Mouse (Mus musculus) embryo, embryonic 10.5 days (tissue): ENCODE results near the gene Itpr1.
A peak's percentile ranks its signal among the peaks of the same experiment; 100 is the strongest.

Experiments
- DNase-seq: peaks from one replicate; pipeline ENCODE4 v3.0.0-alpha.2; 2015; ENCODE audit warnings: low spot score

Gene Itpr1

GRCm38 (mm10) chr6:108476797-108477235 lies 263.9 kb downstream of the Itpr1 start:
- DNase-seq: no peak

DNA sequence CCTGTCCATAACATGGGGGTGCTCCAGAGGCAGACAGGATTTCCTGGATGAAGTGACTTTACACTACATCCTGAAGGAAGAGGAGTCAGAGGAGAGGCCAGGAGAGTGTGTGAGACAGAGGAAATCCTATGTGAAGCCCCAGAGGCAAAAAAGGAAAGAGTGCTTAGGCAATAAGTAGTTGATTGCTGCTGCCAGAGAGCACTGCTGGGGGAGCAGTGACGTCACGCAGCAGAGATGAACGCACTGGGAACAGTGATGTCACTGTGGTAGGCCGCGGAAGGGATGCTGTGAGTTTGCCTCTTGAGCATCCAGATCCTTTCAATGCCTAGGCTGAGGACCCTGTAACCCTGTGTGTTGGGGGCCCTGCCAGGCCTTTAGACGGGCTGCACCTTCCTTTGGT lies 264.7 kb downstream of the Itpr1 start:
- no peak for DNase-seq

- DNase-seq: no peak
Measured at GRCm38 (mm10) chr6:108481190-108481589, 268.3 kb downstream of the Itpr1 start.

DNA sequence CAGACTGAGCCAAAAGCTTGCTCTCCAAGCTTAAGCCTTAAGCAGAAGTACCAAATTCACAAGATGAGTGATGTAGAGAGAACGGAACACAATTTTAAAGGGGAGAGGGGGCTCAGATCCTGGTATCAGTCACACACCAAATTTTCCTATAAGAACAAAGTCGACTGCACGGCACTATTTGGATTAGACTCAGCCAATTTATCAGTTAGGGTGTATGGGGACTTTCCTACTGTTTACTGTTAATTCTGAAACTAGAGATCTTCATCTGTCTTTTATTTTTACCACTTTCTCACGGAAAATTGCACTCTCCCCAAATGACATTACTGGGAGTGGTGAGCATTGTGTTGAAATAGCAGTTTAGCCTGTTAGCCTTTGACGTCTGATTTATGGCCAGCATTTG lies 269.6 kb downstream of the Itpr1 start:
- DNase-seq: no peak

DNA sequence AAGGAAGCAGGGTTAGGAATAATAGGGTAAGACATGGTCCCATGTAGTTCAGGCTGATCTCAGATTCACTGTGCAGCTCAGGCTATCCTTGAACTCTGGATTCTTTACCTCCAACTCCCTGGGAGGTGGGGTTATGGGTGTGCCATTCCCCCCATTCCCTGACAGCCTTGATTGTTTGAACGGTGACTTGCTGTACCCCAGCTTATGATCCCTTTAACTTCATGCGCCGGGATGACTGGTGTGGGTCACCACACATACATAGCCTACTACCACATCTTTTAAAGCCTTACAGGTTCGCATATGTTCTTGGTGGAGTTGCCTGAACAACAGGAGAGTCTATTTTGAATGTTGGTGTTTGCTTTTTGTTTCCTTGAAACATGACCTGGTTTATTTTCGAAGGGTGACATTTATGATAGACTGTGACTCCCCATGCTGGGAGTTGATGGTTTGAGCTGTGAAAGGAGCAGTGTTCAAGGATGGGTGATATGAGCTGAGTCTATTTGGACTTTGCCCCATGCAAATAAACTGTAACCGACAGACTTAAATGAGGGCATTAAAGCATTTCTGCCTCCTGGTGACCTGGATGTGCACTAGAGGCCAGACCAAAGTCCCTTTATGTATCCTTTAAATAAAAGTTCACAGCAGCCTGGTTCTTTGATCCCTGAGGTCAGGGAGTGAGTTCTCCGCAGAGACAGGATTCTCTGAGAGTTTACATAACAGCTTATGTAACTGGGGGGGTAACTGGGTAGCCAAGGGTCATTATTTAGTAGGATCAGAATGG lies 273.5 kb downstream of the Itpr1 start:
- no peak for DNase-seq

DNA sequence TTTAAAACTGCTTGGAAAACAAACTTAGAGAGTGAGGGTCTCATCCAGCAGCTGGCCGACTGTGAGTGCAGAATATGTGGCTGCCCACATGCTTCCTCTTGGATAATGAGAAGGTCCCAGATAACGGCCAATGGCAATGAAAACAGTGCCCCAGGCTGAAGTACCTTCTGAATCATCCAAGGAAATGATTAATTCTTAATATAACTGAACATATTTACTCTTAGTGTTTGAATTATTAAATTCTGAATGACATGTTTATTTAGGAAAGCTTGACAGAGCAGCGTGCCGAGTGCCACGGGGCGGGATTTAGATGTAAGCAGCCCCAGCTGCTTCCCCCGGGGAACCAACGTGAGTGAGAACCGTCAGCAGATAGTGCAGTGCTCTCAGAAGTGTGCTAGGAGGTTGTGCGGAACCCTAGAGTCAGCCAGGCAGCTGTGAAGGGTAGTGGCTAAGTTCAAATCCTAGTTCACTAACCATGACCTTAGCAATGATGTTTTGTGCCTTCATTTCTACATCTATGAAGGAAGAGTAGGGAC lies 274.5 kb downstream of the Itpr1 start:
- no peak for DNase-seq

DNA sequence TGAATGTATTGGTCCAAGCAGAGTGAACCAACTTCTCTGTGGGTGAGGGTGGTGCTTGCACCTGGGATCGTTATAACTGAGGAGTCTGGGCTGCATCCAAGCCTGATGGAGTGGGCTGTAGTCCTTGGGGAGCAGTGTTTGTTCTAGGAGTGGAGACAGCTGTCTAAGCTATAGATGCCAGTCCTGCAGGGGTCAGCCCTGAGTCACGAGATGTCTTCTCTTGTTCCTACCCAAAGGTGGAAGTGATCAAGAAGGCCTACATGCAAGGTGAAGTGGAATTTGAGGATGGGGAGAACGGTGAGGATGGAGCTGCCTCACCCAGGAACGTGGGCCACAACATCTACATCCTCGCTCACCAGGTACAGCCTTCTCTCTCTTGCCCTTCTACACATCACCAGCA lies 275.4 kb downstream of the Itpr1 start:
- DNase-seq: no peak

DNA sequence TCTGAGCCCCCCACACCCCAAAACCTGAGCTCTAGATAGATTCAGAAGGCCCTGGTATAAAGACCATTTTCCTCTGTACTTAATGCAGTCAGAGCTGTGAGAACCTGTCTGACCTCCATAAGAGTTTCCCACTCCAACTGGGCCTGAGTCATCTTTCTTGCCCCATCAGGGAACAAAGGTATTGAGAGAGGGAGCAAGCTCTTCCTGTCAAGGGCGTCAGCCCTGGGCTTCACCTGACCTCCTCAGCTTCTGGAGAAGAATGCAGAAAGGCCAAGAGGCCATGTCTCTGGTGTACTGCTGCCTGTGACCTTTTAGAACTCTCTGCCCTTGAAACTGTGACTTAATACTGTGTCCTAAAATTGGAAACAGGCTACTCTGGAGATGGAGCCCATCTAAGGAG lies 279.1 kb downstream of the Itpr1 start:
- DNase-seq: peak; percentile 39

DNA sequence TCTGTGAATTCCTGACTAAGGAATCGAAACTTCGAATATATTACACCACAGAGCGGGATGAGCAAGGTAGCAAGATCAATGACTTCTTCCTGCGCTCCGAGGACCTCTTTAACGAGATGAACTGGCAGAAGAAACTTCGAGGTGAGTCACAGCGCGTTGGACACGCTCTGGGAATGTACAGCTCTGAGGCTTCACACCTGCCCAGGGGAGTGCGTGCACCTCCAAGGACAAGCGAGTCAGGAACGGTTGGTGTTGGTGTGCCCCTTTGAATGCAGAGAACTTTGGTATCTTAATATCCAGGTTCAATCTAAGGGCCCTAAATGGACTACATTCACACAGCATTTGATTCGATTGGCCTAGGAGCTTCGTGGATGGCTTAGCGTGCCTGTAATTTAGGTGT lies 280.9 kb downstream of the Itpr1 start:
- no peak for DNase-seq

DNA sequence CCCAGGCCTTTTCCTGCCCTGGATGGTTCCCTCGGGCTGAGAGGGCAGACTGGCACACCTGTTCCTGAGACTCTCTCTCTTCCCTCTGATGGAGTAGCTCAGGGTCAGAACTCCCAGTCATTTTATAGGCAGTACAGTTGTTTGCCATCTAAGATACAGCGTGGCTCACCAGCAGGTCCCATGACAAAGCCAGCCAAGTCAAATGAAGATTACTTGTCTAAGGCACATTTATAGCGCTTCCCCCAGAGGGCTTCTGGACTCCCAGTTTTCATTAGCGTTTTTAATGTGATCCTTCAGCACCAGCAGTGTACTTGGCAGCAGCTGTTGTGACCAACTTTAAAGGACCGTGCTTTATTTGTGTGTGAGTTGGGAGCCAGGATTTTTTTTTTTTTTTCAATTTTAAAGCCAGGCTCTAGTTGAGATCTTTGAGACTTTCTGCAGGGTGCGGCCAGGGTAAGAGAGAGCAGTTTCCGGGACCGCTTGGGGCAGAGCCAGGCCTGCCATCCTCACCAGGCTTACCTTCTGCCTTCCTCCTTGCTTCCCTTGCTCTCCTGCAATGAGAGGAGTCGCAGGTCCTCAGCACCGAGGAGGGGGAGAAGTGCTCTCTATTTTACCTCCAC lies 281.4 kb downstream of the Itpr1 start:
- DNase-seq: peak; percentile 6

- DNase-seq: no peak
Measured at GRCm38 (mm10) chr6:108494994-108495393, 282.1 kb downstream of the Itpr1 start.

GRCm38 (mm10) chr6:108498070-108498469 lies 285.2 kb downstream of the Itpr1 start:
- no peak for DNase-seq

GRCm38 (mm10) chr6:108503651-108504050 lies 290.8 kb downstream of the Itpr1 start:
- no peak for DNase-seq

GRCm38 (mm10) chr6:108504717-108505116 lies 291.8 kb downstream of the Itpr1 start:
- no peak for DNase-seq

DNA sequence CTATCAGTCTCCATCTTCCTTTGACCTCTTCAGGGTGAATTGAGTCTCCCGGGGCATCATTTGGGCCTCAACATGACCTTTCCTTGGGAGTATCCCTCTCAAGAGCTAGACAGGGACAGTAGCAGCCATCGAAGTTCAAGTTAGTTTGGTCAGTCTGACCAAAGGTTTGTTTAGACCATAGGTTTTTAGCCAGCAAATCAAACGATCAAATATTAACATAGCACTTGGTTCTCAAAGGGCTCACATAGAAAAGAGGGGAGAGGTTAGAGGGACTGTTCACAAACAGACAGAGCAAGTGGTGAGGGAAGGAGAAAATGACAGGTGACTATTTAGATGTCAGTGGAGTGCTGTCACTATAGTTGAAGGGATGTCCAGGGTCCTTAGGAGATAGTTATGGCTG lies 293.3 kb downstream of the Itpr1 start:
- DNase-seq: no peak

GRCm38 (mm10) chr6:108507337-108507736 lies 294.4 kb downstream of the Itpr1 start:
- no peak for DNase-seq

DNA sequence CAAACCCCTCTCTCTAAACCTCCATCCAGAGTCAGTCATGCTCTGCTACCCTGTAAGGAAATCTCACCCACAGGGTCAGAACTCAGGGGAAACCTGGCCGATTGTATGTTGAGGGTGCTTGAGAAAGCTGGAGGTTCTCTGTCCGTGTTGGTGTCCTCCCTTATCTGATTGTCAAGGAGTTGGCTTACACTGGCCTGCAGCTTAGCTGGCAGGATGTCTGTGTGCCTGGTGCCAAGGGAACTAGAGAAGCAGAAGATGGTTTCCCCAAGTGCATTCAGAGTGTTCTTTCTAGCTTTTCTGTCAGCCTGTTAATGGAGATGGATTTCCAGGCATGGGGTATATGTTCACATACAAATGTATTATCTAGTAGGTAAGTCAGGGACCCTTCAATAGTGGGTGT lies 296.4 kb downstream of the Itpr1 start:
- DNase-seq: no peak

DNA sequence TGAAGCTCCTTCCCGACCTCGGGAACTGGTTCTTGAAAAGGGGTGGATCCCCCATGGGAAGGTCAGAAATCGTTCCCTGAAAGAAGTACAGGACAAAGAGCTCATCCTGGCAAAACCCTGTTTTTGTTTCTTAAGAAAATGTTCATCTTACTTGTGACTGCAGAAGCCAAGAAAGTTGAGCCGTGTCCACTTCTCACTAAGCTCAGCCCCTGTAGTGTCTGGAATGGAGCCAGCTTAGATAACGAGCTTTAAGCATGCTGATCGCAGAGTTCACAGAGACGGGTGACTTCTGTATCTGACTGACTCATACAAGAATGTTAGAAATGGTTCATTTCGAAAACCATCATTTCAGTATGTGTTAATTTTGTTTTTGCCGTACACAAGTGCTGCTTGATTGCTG lies 297.2 kb downstream of the Itpr1 start:
- no peak for DNase-seq

- DNase-seq: no peak
Measured at GRCm38 (mm10) chr6:108512097-108512496, 299.2 kb downstream of the Itpr1 start.

- DNase-seq: no peak
Measured at GRCm38 (mm10) chr6:108512994-108513393, 300.1 kb downstream of the Itpr1 start.

- no peak for DNase-seq
Measured at GRCm38 (mm10) chr6:108516248-108516647, 303.4 kb downstream of the Itpr1 start.

GRCm38 (mm10) chr6:108517241-108517981 lies 304.5 kb downstream of the Itpr1 start:
- no peak for DNase-seq

- DNase-seq: no peak
Measured at GRCm38 (mm10) chr6:108517986-108518385, 305.1 kb downstream of the Itpr1 start.
